Mouse (Mus musculus) lung, adult 18-20 months (tissue): ENCODE results near the gene Mrpl58.

Source experiments
- DNase-seq, 2 experiments: peaks; one replicate each; pipeline ENCODE4 v3.0.0; 2022; ENCODE audit warnings: mixed read lengths in 2 of 2

Gene Mrpl58

GRCm38 (mm10) chr11:115461846-115462242 lies 58.3 kb downstream of the Mrpl58 start:
- DNase-seq: no peak
